In genomic region chr12:33322547-33322946, GRCm38 (mm10) we compare ENCODE assay signal across 14 mouse cellular contexts.
DNase-seq lines count a peak whose midpoint lies in the region; TF ChIP-seq lines count a peak whose summit lies in the region.
"Had no signal": no experiment of that assay in that cellular context is flagged by ENCODE, and none has a peak within 500 bp of the region (broad histone marks: within the 10 kb centered on the region; RNA-seq: fewer than 3 reads in every experiment).

No protein-coding gene starts in this region.

- peak; percentile 36; the same call in 1 of the 2 replicates for TF ChIP-seq CTCF in kidney, adult 2 months (conservative IDR thresholded peaks at IDR 0.05; ENCODE audit: insufficient read depth, insufficient read length, low read depth, low read length)
- TF ChIP-seq CTCF in testis, adult 2 months (IDR thresholded peaks at IDR 0.05; ENCODE audit: control insufficient read depth, insufficient read depth, insufficient replicate concordance, low read depth, low read length) = peak; percentile 47; the same call in 1 of the 2 replicates

- H3K27ac ChIP-seq in kidney, adult 2 months (ENCODE audit: insufficient read depth, low read depth, low read length) = no peak overlapping the region
- no peak overlapping the region for H3K27ac ChIP-seq in testis, adult 2 months (ENCODE audit: control insufficient read depth, insufficient read depth, low read depth, low read length)
- H3K27ac ChIP-seq: embryonic facial prominence, embryonic 10.5 days; lung, embryonic 15.5 days had no signal

- no peaks in the 10 kb centered on the region for H3K36me3 ChIP-seq in kidney, adult 2 months (ENCODE audit: control insufficient read depth, insufficient read depth, low read length)
- H3K36me3 ChIP-seq in testis, adult 2 months (ENCODE audit: control insufficient read depth, insufficient read depth, low read length) = peaks cover 1% of the 10 kb centered on the region; the same call in 1 of the 2 replicates
- H3K36me3 ChIP-seq in splenic B cell, adult 2 months (ENCODE audit: control insufficient read depth, insufficient read depth, low read length, poor library complexity, severe bottlenecking) = peaks cover 8% of the 10 kb centered on the region
- H3K36me3 ChIP-seq: embryonic facial prominence, embryonic 10.5 days; lung, embryonic 15.5 days had no signal

- no peak for TF ChIP-seq POLR2A in kidney, adult 2 months (IDR thresholded peaks at IDR 0.05; ENCODE audit: low read depth, low read length)
- no peak for TF ChIP-seq POLR2A in testis, adult 2 months (IDR thresholded peaks at IDR 0.05; ENCODE audit: control insufficient read depth, low read depth, low read length)

- no peaks in the 10 kb centered on the region for H3K27me3 ChIP-seq in kidney, adult 2 months (replicated peaks; ENCODE audit: control insufficient read depth, insufficient read depth, low read length)
- H3K27me3 ChIP-seq in testis, adult 2 months (ENCODE audit: control insufficient read depth, insufficient read depth, low read length) = no peaks in the 10 kb centered on the region
- no peaks in the 10 kb centered on the region for H3K27me3 ChIP-seq in splenic B cell, adult 2 months (ENCODE audit: control insufficient read depth, insufficient read depth, low read length, poor library complexity, severe bottlenecking)
- H3K27me3 ChIP-seq: heart, embryonic 12.5 days; lung, embryonic 15.5 days had no signal

- no peak for DNase-seq in kidney, adult 2 months
- no peak for DNase-seq in kidney, postnatal 14 days
- no peak for DNase-seq in testis, postnatal 14 days (ENCODE audit: low spot score)
- DNase-seq in NIH3T3 (ENCODE audit: low read depth) = peak; percentile 18
- peak; percentile 51 for DNase-seq in splenic B cell, adult 2 months (ENCODE audit: low read depth, low spot score)
- DNase-seq in right cerebral cortex, postnatal 25 days = no peak
- no peak for DNase-seq in frontal cortex, postnatal 25 days (ENCODE audit: low spot score in 2 of 2)
- DNase-seq: cerebellum, adult 9-11 months; kidney, adult 8-10 months; thymus, postnatal 36 days had no signal

- H3K4me3 ChIP-seq in kidney, adult 2 months (ENCODE audit: insufficient read depth, low read depth, low read length) = no peak overlapping the region
- H3K4me3 ChIP-seq in testis, adult 2 months (ENCODE audit: control insufficient read depth, low read depth, low read length) = no peak overlapping the region
- H3K4me3 ChIP-seq: embryonic facial prominence, embryonic 10.5 days; heart, embryonic 12.5 days; lung, embryonic 15.5 days had no signal

- WGBS in kidney, adult 2 months = 82% methylated on average over 7 of the region's 7 CpGs

- no peaks in the 10 kb centered on the region for H3K4me1 ChIP-seq in kidney, adult 2 months (ENCODE audit: control insufficient read depth, insufficient read depth, low read length)
- no peaks in the 10 kb centered on the region for H3K4me1 ChIP-seq in testis, adult 2 months (ENCODE audit: control insufficient read depth, insufficient read depth, low read length)
- H3K4me1 ChIP-seq: embryonic facial prominence, embryonic 10.5 days; lung, embryonic 15.5 days had no signal

Comparison
In these comparisons a context has a peak if more than half of its experiments do, and no peak if none do; other contexts are left out.
1. DNase-seq: peak in NIH3T3 (single experiment) and splenic B cell, adult 2 months (single experiment); none in kidney, adult 2 months (single experiment), kidney, postnatal 14 days (single experiment), testis, postnatal 14 days (single experiment), right cerebral cortex, postnatal 25 days (single experiment) and frontal cortex, postnatal 25 days (0 of 2).